Mouse (Mus musculus) limb, embryonic 11.5 days (tissue): Measurements from ENCODE around the gene Erg. TPM values are rescaled to one million over a fixed set of nuclear protein-coding genes. Genes with fewer than 3 reads are reported as not detected.
A peak's percentile ranks its signal among the peaks of the same experiment; 100 is the strongest.

Source experiments
- ATAC-seq: fragments of 200-750 bp; cut with Nextera tagmentation; 2 replicates; pipeline ENCODE4 v1.8.0; 2017; ENCODE audit warnings: low read depth; ENCODE audit not compliant: insufficient number of reproducible peaks, low FRiP score, low TSS enrichment
- DNase-seq: peaks from one replicate; pipeline ENCODE4 v3.0.0-alpha.2; 2015; ENCODE audit warnings: low spot score
- H3K27ac ChIP-seq: fragments of 300-500 bp; sonication (generic); replicated peaks from 2 replicates; pipeline ENCODE4 v1.5.1; 2014; ENCODE audit warnings: low read depth, mild to moderate bottlenecking, low read length
- H3K27me3 ChIP-seq: fragments of 300-500 bp; sonication (generic); 2 replicates; pipeline ENCODE4 v1.6.1; 2014; ENCODE audit warnings: mild to moderate bottlenecking, low read length, mixed read lengths; ENCODE audit not compliant: control insufficient read depth, insufficient read depth
- H3K36me3 ChIP-seq: fragments of 300-500 bp; sonication (generic); 2 replicates; pipeline ENCODE4 v1.6.1; 2014; ENCODE audit warnings: mild to moderate bottlenecking, low read length, moderate library complexity, mixed read lengths; ENCODE audit not compliant: control insufficient read depth, insufficient read depth
- H3K4me1 ChIP-seq: fragments of 300-500 bp; sonication (generic); 2 replicates; pipeline ENCODE4 v1.6.1; 2014; ENCODE audit warnings: low read length, mixed read lengths; ENCODE audit not compliant: control insufficient read depth, insufficient read depth
- H3K4me2 ChIP-seq: fragments of 300-500 bp; sonication (generic); 2 replicates; pipeline ENCODE4 v1.6.1; 2014; ENCODE audit warnings: low read depth, mild to moderate bottlenecking, moderate library complexity; ENCODE audit not compliant: severe bottlenecking
- H3K4me3 ChIP-seq: fragments of 300-500 bp; sonication (generic); 2 replicates; pipeline ENCODE4 v1.5.1; 2014; ENCODE audit warnings: low read depth, low read length
- H3K9ac ChIP-seq: fragments of 300-500 bp; sonication (generic); 2 replicates; pipeline ENCODE4 v1.6.1; 2014; ENCODE audit warnings: mild to moderate bottlenecking, low read length
- H3K9me3 ChIP-seq: fragments of 300-500 bp; sonication (generic); 2 replicates; pipeline ENCODE4 v1.6.1; 2016; ENCODE audit warnings: low read length; ENCODE audit not compliant: control insufficient read depth
- WGBS: fragments of 180-500 bp; shearing (Covaris S2); extraction: QIAGEN DNeasy Blood & Tissue Kit; methylation state at CpG from one replicate; pipeline ENCODE4 v1.1.7; 2014; 5-methylcytosine and 5-hydroxymethylcytosine counted together
- polyA plus RNA-seq: library from polyadenylated mRNA; unstranded; fragments of >200 nt; fragmentation: Nextera tagmentation; extraction: Ambion mirVana; gene quantifications from 2 replicates; pipeline ENCODE4 v1.2.1, GENCODE M21; 2014

The Erg gene
- polyA plus RNA-seq, 1 experiment from 2014 or later, result 5.1 TPM

DNA sequence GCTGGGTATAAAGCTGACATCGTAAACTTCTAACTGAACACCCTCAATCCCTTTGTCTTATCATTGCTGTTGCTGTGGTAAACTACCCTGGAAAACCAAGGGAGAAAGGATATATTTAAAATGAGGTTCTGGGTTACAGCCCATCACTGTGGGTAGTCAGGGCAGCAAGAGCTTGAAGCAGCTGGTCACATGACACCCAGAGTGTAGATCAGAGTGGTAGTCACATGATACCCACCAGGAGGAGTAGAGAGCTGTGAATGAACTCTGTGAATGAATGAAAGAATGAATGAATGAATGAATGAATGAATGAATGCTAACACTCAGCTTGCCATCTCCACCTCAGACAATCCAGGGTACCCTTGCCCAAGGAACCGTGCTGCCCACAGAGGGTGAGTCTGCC is 28.1 kb upstream of the Erg start:
- no peaks in the 10 kb centered on the region for H3K27me3 ChIP-seq
- no peak overlapping the region for H3K4me3 ChIP-seq
- H3K9me3 ChIP-seq, result no peaks in the 10 kb centered on the region
- H3K9ac ChIP-seq, result no peak overlapping the region
- DNase-seq (no peak), ATAC-seq (no peak)
- no peaks in the 10 kb centered on the region for H3K36me3 ChIP-seq
- H3K4me2 ChIP-seq, result no peak overlapping the region
- H3K27ac ChIP-seq, result no peak overlapping the region
- WGBS, result 91% methylated on average over 2 of the region's 2 CpGs
- peaks cover 7% of the 10 kb centered on the region; the same call in 1 of the 2 replicates for H3K4me1 ChIP-seq

- ATAC-seq, result no peak
- Histone ChIP-seq H3K4me1 (no peaks in the 10 kb centered on the region), H3K27ac (no peak overlapping the region), H3K27me3 (no peaks in the 10 kb centered on the region), H3K9me3 (no peaks in the 10 kb centered on the region), H3K4me2 (no peak overlapping the region), H3K4me3 (no peak overlapping the region), H3K36me3 (no peaks in the 10 kb centered on the region), H3K9ac (no peak overlapping the region)
- 85% methylated on average over 20 of the region's 20 CpGs for WGBS
- DNase-seq, result no peak
These were observed 25.8 kb upstream of the Erg start for GRCm38 (mm10) chr16:95611982-95612746.

DNA sequence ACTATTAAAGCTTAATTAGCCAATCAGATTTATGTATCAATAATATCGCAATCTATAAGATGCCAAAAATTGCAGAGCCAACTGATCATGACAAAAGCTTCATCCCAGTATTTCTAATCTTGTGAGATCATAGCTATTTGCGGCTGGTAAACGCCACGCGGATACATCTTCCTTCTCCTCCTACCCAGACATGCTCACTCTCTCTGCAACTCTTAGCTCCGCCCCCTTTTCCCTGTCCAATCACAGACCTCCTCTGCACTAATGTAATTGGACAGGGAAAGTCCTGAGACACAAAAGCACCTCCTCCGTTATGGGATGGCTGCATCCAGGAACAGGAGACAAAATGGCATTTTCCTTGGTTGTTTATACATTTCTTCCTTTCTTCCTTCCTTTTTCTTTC is 22.2 kb upstream of the Erg start:
- Histone ChIP-seq H3K36me3 (no peaks in the 10 kb centered on the region), H3K4me3 (no peak overlapping the region), H3K9ac (no peak overlapping the region), H3K27me3 (no peaks in the 10 kb centered on the region), H3K9me3 (no peaks in the 10 kb centered on the region), H3K4me2 (no peak overlapping the region), H3K27ac (no peak overlapping the region), H3K4me1 (no peaks in the 10 kb centered on the region)
- no peak for DNase-seq
- no peak for ATAC-seq
- 80% methylated on average over 7 of the region's 7 CpGs for WGBS

DNA sequence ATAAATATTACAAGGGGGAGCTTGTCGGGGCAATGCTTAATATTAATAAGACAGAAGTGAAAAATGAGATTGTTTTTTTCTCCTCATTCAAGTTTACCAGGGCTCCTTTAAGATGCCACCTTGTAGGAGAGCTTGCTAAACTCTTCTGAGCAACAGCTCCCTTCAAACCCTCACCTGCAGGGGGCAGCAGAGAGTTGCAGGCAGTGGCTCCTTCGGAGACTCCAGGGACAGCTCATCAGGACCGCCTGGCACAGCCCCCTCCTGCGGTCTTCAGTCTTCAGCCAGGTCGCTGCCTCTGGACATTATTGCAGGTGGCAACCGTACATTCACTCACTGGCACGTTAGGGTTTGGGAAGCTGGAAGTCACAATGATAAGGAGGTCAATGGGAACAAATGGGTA is 18.9 kb upstream of the Erg start:
- 26% methylated on average over 7 of the region's 7 CpGs for WGBS
- peaks cover 13% of the 10 kb centered on the region for H3K4me1 ChIP-seq
- H3K4me2 ChIP-seq, result no peak overlapping the region
- no peak overlapping the region for H3K27ac ChIP-seq
- H3K27me3 ChIP-seq, result no peaks in the 10 kb centered on the region
- no peaks in the 10 kb centered on the region for H3K36me3 ChIP-seq
- H3K9me3 ChIP-seq, result no peaks in the 10 kb centered on the region
- ATAC-seq, result no peak
- no peak overlapping the region for H3K9ac ChIP-seq
- DNase-seq, result peak; percentile 89
- H3K4me3 ChIP-seq, result no peak overlapping the region

DNA sequence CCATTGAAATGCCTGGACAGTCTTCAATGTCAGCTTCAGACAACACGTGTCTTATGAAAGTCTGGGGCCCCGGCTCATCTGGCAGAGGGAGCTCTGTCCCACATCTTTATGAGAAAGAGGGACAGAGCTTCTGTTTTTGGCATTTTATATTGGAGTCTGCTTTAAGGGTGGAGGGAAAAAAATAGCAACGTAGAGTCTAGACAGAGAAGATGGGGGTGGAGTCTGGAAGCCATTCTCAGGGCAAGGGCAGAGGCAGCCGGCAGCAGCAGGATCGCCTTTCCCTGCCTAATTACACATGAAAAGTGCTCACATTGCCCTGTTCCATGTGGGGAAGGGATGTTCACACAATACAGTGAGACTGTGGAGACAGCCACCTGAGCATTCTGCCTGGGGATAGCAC is 16.1 kb upstream of the Erg start:
- H3K27ac ChIP-seq, result peak overlapping the region; percentile 81
- H3K4me1 ChIP-seq, result peaks cover 14% of the 10 kb centered on the region
- no peak overlapping the region for H3K4me3 ChIP-seq
- no peaks in the 10 kb centered on the region for H3K36me3 ChIP-seq
- no peaks in the 10 kb centered on the region for H3K27me3 ChIP-seq
- WGBS, result 18% methylated on average over 5 of the region's 5 CpGs
- H3K9me3 ChIP-seq, result no peaks in the 10 kb centered on the region
- no peak overlapping the region for H3K9ac ChIP-seq
- peak; percentile 52; the same call in 1 of the 2 replicates for ATAC-seq
- H3K4me2 ChIP-seq, result no peak overlapping the region
- DNase-seq, result peak; percentile 53

DNA sequence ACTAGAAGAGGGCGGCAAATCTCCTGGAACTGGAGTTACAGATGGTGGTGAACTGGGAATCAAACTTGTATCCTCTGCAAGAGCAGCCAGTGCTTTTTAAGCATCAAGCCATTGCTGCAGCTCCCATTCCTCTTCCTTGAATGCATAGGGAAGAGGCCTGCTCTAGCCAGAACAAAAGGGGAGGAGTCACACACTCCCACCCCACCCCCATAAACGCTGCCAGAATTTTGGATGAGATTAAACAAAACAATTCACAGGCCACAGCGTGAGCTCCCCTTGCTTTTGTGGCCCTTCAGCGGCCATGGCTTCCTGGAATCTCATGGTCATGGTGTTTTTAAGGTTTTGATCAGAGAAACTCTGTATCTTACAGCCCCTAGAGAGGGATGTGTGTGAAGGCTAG is 15.4 kb upstream of the Erg start:
- WGBS, result 45% methylated on average over 4 of the region's 4 CpGs
- peak; percentile 10; the same call in 1 of the 2 replicates for ATAC-seq
- H3K27ac ChIP-seq, result peak overlapping the region; percentile 63; the same call in 1 of the 2 replicates

DNA sequence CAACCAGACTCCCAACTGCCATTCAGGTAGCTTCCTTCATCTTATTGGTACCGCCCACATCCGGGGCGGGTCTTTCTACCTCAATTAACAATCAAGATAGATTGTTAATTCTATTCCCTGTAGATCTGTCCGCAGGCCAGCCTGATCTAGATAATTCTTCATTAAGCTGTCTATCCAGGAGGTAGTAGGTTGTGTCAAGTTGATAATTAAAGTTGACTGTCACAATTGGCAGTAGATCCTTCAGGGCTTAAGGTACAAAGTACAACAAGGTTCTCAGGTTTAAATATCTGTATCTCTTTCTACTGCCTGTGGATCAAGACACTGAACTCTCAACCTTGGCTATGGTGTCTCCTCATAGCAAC is 14.8 kb upstream of the Erg start:
- Histone ChIP-seq H3K27ac (no peak overlapping the region), H3K4me1 (peaks cover 17% of the 10 kb centered on the region), H3K4me2 (no peak overlapping the region), H3K4me3 (no peak overlapping the region), H3K36me3 (no peaks in the 10 kb centered on the region), H3K9ac (no peak overlapping the region), H3K27me3 (no peaks in the 10 kb centered on the region), H3K9me3 (no peaks in the 10 kb centered on the region)
- no peak for ATAC-seq
- WGBS, result 89% methylated on average over 4 of the region's 4 CpGs
- DNase-seq, result no peak

More for the DNA sequence above, 15.4 kb upstream of the Erg start:
- peaks cover 17% of the 10 kb centered on the region for H3K4me1 ChIP-seq
- H3K4me2 ChIP-seq, result no peak overlapping the region
- no peak overlapping the region for H3K9ac ChIP-seq
- no peak overlapping the region for H3K4me3 ChIP-seq
- H3K27me3 ChIP-seq, result no peaks in the 10 kb centered on the region
- H3K36me3 ChIP-seq, result no peaks in the 10 kb centered on the region
- DNase-seq, result peak; percentile 36
- H3K9me3 ChIP-seq, result no peaks in the 10 kb centered on the region

DNA sequence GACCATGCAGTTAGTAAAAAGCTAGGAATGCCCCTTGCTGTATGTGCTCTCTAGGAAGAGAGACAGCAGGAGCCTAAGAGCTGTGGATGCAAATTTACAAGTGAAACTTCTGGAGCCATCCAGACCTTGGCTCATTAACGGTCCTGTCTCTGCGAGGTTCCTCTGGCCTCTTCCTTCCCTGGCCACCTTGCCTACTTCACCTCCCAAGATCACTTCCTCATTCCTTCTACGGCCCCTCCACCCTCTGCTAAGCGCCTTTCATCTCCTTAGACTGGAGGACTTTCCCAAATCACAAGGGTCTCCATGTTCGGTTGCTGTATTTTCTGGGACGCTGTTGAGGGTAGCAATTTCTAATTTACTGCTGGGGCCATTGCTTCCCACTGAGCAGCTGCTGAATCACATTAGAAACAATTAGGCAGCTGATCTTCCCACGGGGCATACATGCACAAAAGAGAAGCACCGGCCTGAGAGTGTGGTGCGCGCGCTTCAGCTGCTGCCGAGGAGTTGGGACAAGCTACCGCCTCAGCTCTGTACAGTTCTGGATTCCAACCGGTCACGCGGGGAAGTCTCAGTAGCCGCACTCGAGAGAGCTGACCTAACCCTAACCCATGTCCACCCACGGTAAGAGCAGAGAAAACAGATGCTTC is 14.3 kb upstream of the Erg start:
- no peak overlapping the region for H3K4me2 ChIP-seq
- no peak overlapping the region for H3K27ac ChIP-seq
- 79% methylated on average over 19 of the region's 19 CpGs for WGBS
- no peaks in the 10 kb centered on the region for H3K9me3 ChIP-seq
- H3K27me3 ChIP-seq, result no peaks in the 10 kb centered on the region
- H3K36me3 ChIP-seq, result no peaks in the 10 kb centered on the region
- no peak overlapping the region for H3K9ac ChIP-seq
- no peak overlapping the region for H3K4me3 ChIP-seq
- peaks cover 17% of the 10 kb centered on the region for H3K4me1 ChIP-seq
- ATAC-seq (no peak), DNase-seq (no peak)
